Mouse (Mus musculus): ENCODE data around the gene Capza3. TPM values are rescaled to one million over a fixed set of nuclear protein-coding genes. Genes with fewer than 3 reads are reported as not detected.

Gene Capza3
- polyA plus RNA-seq, 1 experiment from 2014 or later, result not detected

DNA sequence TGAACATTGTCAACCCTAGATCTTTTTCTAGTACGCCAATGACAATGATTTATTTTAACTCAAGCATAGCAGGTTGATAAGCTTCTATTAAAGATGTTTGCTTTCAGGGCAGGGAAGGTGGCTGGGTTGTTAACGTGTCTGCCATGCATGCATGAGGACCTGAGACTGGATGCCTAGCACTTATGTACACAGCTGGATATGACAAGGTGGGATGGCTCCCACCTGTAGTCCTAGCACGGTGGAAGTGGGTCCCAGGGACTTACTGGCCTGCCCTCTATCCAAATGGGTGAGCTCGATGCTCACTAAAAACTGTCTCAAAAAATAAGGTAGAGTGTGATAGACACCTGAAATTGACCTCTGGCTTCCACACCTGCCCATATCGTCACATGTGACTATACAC is 48.8 kb downstream of the Capza3 start:
- H3K36me3 ChIP-seq (ENCODE audit: control insufficient read depth, insufficient read depth, low read length), result no peaks in the 10 kb centered on the region
- no peak overlapping the region for H3K4me3 ChIP-seq (ENCODE audit: low read depth, low read length)
- ATAC-seq, result no peak
- H3K27me3 ChIP-seq (replicated peaks; ENCODE audit: control insufficient read depth, insufficient read depth, low read length), result no peaks in the 10 kb centered on the region
- H3K27ac ChIP-seq (ENCODE audit: low read depth, low read length), result no peak overlapping the region
- DNase-seq (ENCODE audit: low spot score), result no peak
- H3K4me2 ChIP-seq (ENCODE audit: low read length), result no peak overlapping the region
- H3K4me1 ChIP-seq (ENCODE audit: control insufficient read depth, insufficient read depth, low read length), result no peaks in the 10 kb centered on the region
- no peaks in the 10 kb centered on the region for H3K9me3 ChIP-seq (replicated peaks; ENCODE audit: control insufficient read depth, low read length)
- 90% methylated on average over 5 of the region's 5 CpGs for WGBS
- H3K9ac ChIP-seq (ENCODE audit: low read length), result no peak overlapping the region

Other genes starting within 250 kb of the Capza3 start
- gene Plcz1, start 205 bp downstream of the Capza3 start, polyA plus RNA-seq (2014; fragmentation: Nextera tagmentation; extraction: Ambion mirVana), result 0.18 and 0.51 TPM in 2 replicates

Measured in forebrain, embryonic 14.5 days (tissue).